Mouse (Mus musculus) G1E (cell line): Measurements from ENCODE around the gene Hba-x. TPM values are rescaled to one million over a fixed set of nuclear protein-coding genes. Genes with fewer than 3 reads are reported as not detected.
"Not testable (repeated sequence)": the region's sequence is repeated elsewhere in the genome, so short reads cannot be mapped to it uniquely, and the experiment has no call there.

ENCODE experiments used
- ATAC-seq: 2 replicates; pipeline ENCODE4 v1.8.0; 2016; ENCODE audit warnings: mild to moderate bottlenecking; ENCODE audit not compliant: insufficient number of reproducible peaks, poor library complexity, low FRiP score, severe bottlenecking; ENCODE audit errors: extremely low read depth
- DNase-seq: peaks from one replicate; pipeline ENCODE4 v3.0.0; 2012; ENCODE audit warnings: low spot score
- H3K27me3 ChIP-seq: 2 replicates; pipeline ENCODE4 v1.6.1; 2012; ENCODE audit warnings: mild to moderate bottlenecking, low read length, inconsistent platforms; ENCODE audit not compliant: insufficient read depth
- H3K36me3 ChIP-seq: replicated peaks from 2 replicates; pipeline ENCODE3; 2012; ENCODE audit warnings: mild to moderate bottlenecking, inconsistent platforms
- H3K4me1 ChIP-seq: 2 replicates; pipeline ENCODE4 v1.6.1; 2012; ENCODE audit warnings: low read depth, low read length, inconsistent platforms, mixed read lengths; ENCODE audit not compliant: insufficient read depth
- H3K4me3 ChIP-seq: 2 replicates; pipeline ENCODE4 v1.5.1; 2012; ENCODE audit warnings: low read depth, mild to moderate bottlenecking, inconsistent platforms, low read length, moderate library complexity, mixed read lengths
- H3K9me3 ChIP-seq: replicated peaks from 2 replicates; pipeline ENCODE4 v1.6.1; 2012; ENCODE audit warnings: inconsistent platforms
- CTCF ChIP-seq: IDR thresholded peaks from 2 replicates; pipeline ENCODE4 v1.5.1; 2012; ENCODE audit warnings: low read depth, low read length, inconsistent platforms, mixed read lengths
- GATA1 ChIP-seq: IDR thresholded peaks from 2 replicates; pipeline ENCODE4 v1.6.1; 2012; ENCODE audit warnings: borderline replicate concordance, low read length, inconsistent platforms, mixed read lengths
- GATA2 ChIP-seq: IDR thresholded peaks from 2 replicates; pipeline ENCODE4 v1.6.1; 2012; ENCODE audit warnings: low read depth, low read length, inconsistent platforms, borderline replicate concordance
- POLR2AphosphoS5 ChIP-seq: IDR thresholded peaks from 2 replicates; pipeline ENCODE4 v1.6.1; 2012; ENCODE audit warnings: low read depth, low read length, inconsistent platforms; ENCODE audit not compliant: insufficient replicate concordance
- TAL1 ChIP-seq: conservative IDR thresholded peaks from 2 replicates; pipeline ENCODE4 v1.6.1; 2012; ENCODE audit warnings: low read depth, low read length, inconsistent platforms, mixed read lengths
- polyA plus RNA-seq: library from polyadenylated mRNA; stranded (reverse); fragments of >175 nt; gene quantifications from 2 replicates; pipeline ENCODE4 v1.2.3, GENCODE M21; 2012
- total RNA-seq, 2 experiments: library from RNA; stranded (forward) in 1 of 2; stranded (reverse) in 1 of 2; fragments of 200-1000 nt in 1 of 2; fragments of >200 nt in 1 of 2; fragmentation: Nextera tagmentation in 1 of 2; gene quantifications; 2 replicates each; pipeline ENCODE4 v1.2.3; 2014 to 2017

The Hba-x gene
- total and polyA plus RNA-seq, 3 experiments, result 0.09 TPM; not detected in 2

DNA sequence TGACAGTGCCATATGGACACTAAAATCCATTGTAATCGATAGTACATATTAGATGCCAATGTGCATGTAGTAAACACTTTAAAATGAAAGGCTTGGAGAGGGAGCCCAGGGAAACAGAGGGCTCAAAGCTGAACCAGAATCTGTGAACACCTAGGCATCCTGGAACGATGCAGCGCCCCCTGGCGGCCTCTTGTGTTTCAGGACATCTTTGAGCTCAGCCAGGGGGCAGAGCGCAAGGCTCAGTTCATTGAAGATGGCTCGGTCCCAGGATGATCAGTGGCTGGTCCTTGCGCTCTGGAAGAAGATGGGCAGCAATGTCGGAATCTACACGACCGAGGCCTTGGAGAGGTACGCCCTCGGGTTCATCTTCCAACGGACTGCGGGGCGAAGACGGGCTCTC lies 23.7 kb downstream of the Hba-x start, which contains the start of gene Hbq1a:
Gene Hbq1a, plus strand, starts transcription at position 205 of the 400 bp plus-strand sequence.
- peaks cover 31% of the 10 kb centered on the region for H3K27me3 ChIP-seq
- H3K4me3 ChIP-seq, ATAC-seq, H3K36me3 ChIP-seq, DNase-seq, H3K9me3 ChIP-seq: not testable (repeated sequence)
- peaks cover 24% of the 10 kb centered on the region for H3K4me1 ChIP-seq
- peak; percentile 45; the same call in 1 of the 2 replicates for TF ChIP-seq CTCF

GRCm38 (mm10) chr11:32300279-32301267 lies 24.4 kb downstream of the Hba-x start:
- ATAC-seq, result no peak
- no peak for DNase-seq
- peaks cover 33% of the 10 kb centered on the region for H3K27me3 ChIP-seq
- H3K4me3 ChIP-seq, result no peak overlapping the region
- peaks cover 17% of the 10 kb centered on the region for H3K4me1 ChIP-seq
- no peaks in the 10 kb centered on the region for H3K36me3 ChIP-seq
- no peak for TF ChIP-seq CTCF
- no peak for TF ChIP-seq GATA2
- TF ChIP-seq POLR2AphosphoS5, result no peak
- TF ChIP-seq GATA1, result no peak
- TF ChIP-seq TAL1, result no peak
- H3K9me3 ChIP-seq, result no peaks in the 10 kb centered on the region

DNA sequence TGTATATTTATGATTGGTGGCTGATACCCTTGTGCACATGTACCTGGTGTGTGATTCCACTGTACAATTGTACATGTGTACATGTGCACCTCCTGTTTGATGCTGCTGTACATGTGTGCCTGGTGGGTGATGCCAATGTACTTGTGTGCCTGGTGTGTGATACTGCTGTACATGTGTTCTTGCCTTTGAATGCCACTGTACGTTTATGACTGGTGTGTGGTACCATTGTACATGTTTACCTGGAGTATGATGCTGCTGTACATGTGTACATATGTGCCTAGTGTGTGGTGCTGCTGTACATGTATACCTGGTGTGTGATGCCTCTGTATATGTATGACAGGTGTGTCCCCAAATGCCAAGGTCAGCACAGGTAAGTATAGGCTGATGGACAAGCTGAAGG lies 25.3 kb downstream of the Hba-x start:
- no peak for ATAC-seq
- Histone ChIP-seq H3K27me3 (peaks cover 39% of the 10 kb centered on the region), H3K4me3 (no peak overlapping the region), H3K9me3 (no peaks in the 10 kb centered on the region), H3K4me1 (peaks cover 15% of the 10 kb centered on the region), H3K36me3 (no peaks in the 10 kb centered on the region)
- TF ChIP-seq GATA1 (no peak), TAL1 (no peak), CTCF (no peak), POLR2AphosphoS5 (no peak), GATA2 (no peak)
- DNase-seq, result no peak

GRCm38 (mm10) chr11:32302824-32303419 lies 26.7 kb downstream of the Hba-x start:
- no peak for TF ChIP-seq TAL1
- TF ChIP-seq CTCF, result no peak
- TF ChIP-seq GATA1, result no peak
- no peak for TF ChIP-seq GATA2
- no peak for TF ChIP-seq POLR2AphosphoS5
- ATAC-seq (no peak), DNase-seq (no peak)
- H3K4me1 ChIP-seq, result peaks cover 12% of the 10 kb centered on the region
- H3K4me3 ChIP-seq, result no peak overlapping the region
- peaks cover 52% of the 10 kb centered on the region for H3K27me3 ChIP-seq
- H3K36me3 ChIP-seq, result no peaks in the 10 kb centered on the region
- no peaks in the 10 kb centered on the region for H3K9me3 ChIP-seq

DNA sequence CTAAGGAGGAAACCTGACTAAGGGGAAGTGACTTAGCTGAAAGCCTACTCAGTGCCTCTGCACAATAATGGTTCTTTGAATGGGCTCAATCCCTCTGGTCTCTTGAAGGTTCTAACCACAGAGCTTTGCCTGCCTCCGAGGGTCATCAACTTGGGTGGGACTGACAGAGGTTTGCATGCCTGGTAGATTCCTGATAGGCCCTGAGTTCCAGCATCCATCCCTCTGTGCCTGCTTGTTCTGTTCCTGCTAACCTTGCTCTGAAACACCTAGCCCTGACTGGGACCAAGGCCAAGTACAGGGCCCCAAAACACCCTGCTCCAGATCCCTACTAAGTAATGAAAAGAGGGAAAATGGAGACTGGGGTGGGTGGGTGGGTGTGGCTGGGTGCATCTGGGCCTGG lies 27.3 kb downstream of the Hba-x start:
- Histone ChIP-seq H3K36me3 (no peaks in the 10 kb centered on the region), H3K27me3 (peaks cover 56% of the 10 kb centered on the region), H3K4me1 (peaks cover 12% of the 10 kb centered on the region), H3K9me3 (no peaks in the 10 kb centered on the region), H3K4me3 (no peak overlapping the region)
- ATAC-seq (no peak), DNase-seq (no peak)
- TF ChIP-seq TAL1, result no peak
- no peak for TF ChIP-seq GATA2
- no peak for TF ChIP-seq GATA1
- TF ChIP-seq POLR2AphosphoS5, result no peak
- no peak for TF ChIP-seq CTCF

- no peaks in the 10 kb centered on the region for H3K9me3 ChIP-seq
- no peak for DNase-seq
- H3K4me1 ChIP-seq, result peaks cover 15% of the 10 kb centered on the region
- ATAC-seq, result no peak
- H3K4me3 ChIP-seq, result no peak overlapping the region
- H3K36me3 ChIP-seq, result no peaks in the 10 kb centered on the region
- TF ChIP-seq CTCF (no peak), POLR2AphosphoS5 (no peak), TAL1 (no peak), GATA2 (no peak), GATA1 (no peak)
- peaks cover 76% of the 10 kb centered on the region for H3K27me3 ChIP-seq
Measured at GRCm38 (mm10) chr11:32307006-32307405, 30.8 kb downstream of the Hba-x start.
